Mouse (Mus musculus): ENCODE measurements around the gene Nupr1l. TPM values are rescaled to one million over a fixed set of nuclear protein-coding genes. Genes with fewer than 3 reads are reported as not detected.

Gene Nupr1l
- polyA plus RNA-seq (2014; fragmentation: Illumina TruSeq; extraction: RNeasy Lipid Tissue Mini Kit (QIAGEN cat#74804); ENCODE audit: insufficient read depth, low read depth, low replicate concordance) = 3.7 TPM

GRCm38 (mm10) chr5:129908242-129908965, at the start of gene Nupr1l:
Gene Nupr1l (plus strand): TSS chr5:129908540.

GRCm38 (mm10) chr5:129886911-129887636, 21.3 kb upstream of the Nupr1l start, which contains the start of gene Chchd2:
Gene Chchd2 (minus strand): TSS chr5:129887470.

GRCm38 (mm10) chr5:129895198-129896088, 12.9 kb upstream of the Nupr1l start, which contains the start of gene Zbed5:
Gene Zbed5 (plus strand): TSS chr5:129895723.

GRCm38 (mm10) chr5:129898449-129898848, 9.9 kb upstream of the Nupr1l start, which contains the start of gene Phkg1:
Gene Phkg1 (minus strand): TSS chr5:129898549.

GRCm38 (mm10) chr5:129941495-129942045, 33.2 kb downstream of the Nupr1l start, which contains the start of gene Vkorc1l1:
Gene Vkorc1l1 (plus strand): TSS chr5:129941970.

Other genes starting within 250 kb of the Nupr1l start
- gene Zfp11, start 238.4 kb upstream of the Nupr1l start, polyA plus RNA-seq (2014; fragmentation: Illumina TruSeq; extraction: RNeasy Lipid Tissue Mini Kit (QIAGEN cat#74804); ENCODE audit: insufficient read depth, low read depth, low replicate concordance) = 1.2 TPM
- gene Sept14, start 200.0 kb upstream of the Nupr1l start, polyA plus RNA-seq (2014; fragmentation: Illumina TruSeq; extraction: RNeasy Lipid Tissue Mini Kit (QIAGEN cat#74804); ENCODE audit: insufficient read depth, low read depth, low replicate concordance) = not detected
- 89.9 TPM for gene Mrps17, start 193.0 kb upstream of the Nupr1l start, polyA plus RNA-seq (2014; fragmentation: Illumina TruSeq; extraction: RNeasy Lipid Tissue Mini Kit (QIAGEN cat#74804); ENCODE audit: insufficient read depth, low read depth, low replicate concordance)
- 48.5 TPM for gene Nipsnap2, start 183.5 kb upstream of the Nupr1l start, polyA plus RNA-seq (2014; fragmentation: Illumina TruSeq; extraction: RNeasy Lipid Tissue Mini Kit (QIAGEN cat#74804); ENCODE audit: insufficient read depth, low read depth, low replicate concordance)
- gene Psph, start 121.1 kb upstream of the Nupr1l start, polyA plus RNA-seq (2014; fragmentation: Illumina TruSeq; extraction: RNeasy Lipid Tissue Mini Kit (QIAGEN cat#74804); ENCODE audit: insufficient read depth, low read depth, low replicate concordance) = 8.2 TPM
- gene Sumf2, start 61.6 kb upstream of the Nupr1l start, polyA plus RNA-seq (2014; fragmentation: Illumina TruSeq; extraction: RNeasy Lipid Tissue Mini Kit (QIAGEN cat#74804); ENCODE audit: insufficient read depth, low read depth, low replicate concordance) = 17.3 TPM
- gene Chchd2, start 21.1 kb upstream of the Nupr1l start, polyA plus RNA-seq (2014; fragmentation: Illumina TruSeq; extraction: RNeasy Lipid Tissue Mini Kit (QIAGEN cat#74804); ENCODE audit: insufficient read depth, low read depth, low replicate concordance) = 620 TPM
- gene Zbed5, start 12.8 kb upstream of the Nupr1l start, polyA plus RNA-seq (2014; fragmentation: Illumina TruSeq; extraction: RNeasy Lipid Tissue Mini Kit (QIAGEN cat#74804); ENCODE audit: insufficient read depth, low read depth, low replicate concordance) = 1.7 TPM
- gene Phkg1, start 10.0 kb upstream of the Nupr1l start, polyA plus RNA-seq (2014; fragmentation: Illumina TruSeq; extraction: RNeasy Lipid Tissue Mini Kit (QIAGEN cat#74804); ENCODE audit: insufficient read depth, low read depth, low replicate concordance) = 2.7 TPM
- gene Vkorc1l1, start 33.4 kb downstream of the Nupr1l start, polyA plus RNA-seq (2014; fragmentation: Illumina TruSeq; extraction: RNeasy Lipid Tissue Mini Kit (QIAGEN cat#74804); ENCODE audit: insufficient read depth, low read depth, low replicate concordance) = 12.8 TPM
- gene Gusb, start 94.5 kb downstream of the Nupr1l start, polyA plus RNA-seq (2014; fragmentation: Illumina TruSeq; extraction: RNeasy Lipid Tissue Mini Kit (QIAGEN cat#74804); ENCODE audit: insufficient read depth, low read depth, low replicate concordance) = 32.9 TPM
- 23.1 TPM for gene Asl, start 120.7 kb downstream of the Nupr1l start, polyA plus RNA-seq (2014; fragmentation: Illumina TruSeq; extraction: RNeasy Lipid Tissue Mini Kit (QIAGEN cat#74804); ENCODE audit: insufficient read depth, low read depth, low replicate concordance)
- 22.0 TPM for gene Crcp, start 120.8 kb downstream of the Nupr1l start, polyA plus RNA-seq (2014; fragmentation: Illumina TruSeq; extraction: RNeasy Lipid Tissue Mini Kit (QIAGEN cat#74804); ENCODE audit: insufficient read depth, low read depth, low replicate concordance)
- 32.2 TPM for gene Tpst1, start 164.8 kb downstream of the Nupr1l start, polyA plus RNA-seq (2014; fragmentation: Illumina TruSeq; extraction: RNeasy Lipid Tissue Mini Kit (QIAGEN cat#74804); ENCODE audit: insufficient read depth, low read depth, low replicate concordance)
- gene Kctd7, start 236.3 kb downstream of the Nupr1l start, polyA plus RNA-seq (2014; fragmentation: Illumina TruSeq; extraction: RNeasy Lipid Tissue Mini Kit (QIAGEN cat#74804); ENCODE audit: insufficient read depth, low read depth, low replicate concordance) = 3.9 TPM